Mouse (Mus musculus): Measurements from ENCODE around the gene Insl6. TPM values are rescaled to one million over a fixed set of nuclear protein-coding genes. Genes with fewer than 3 reads are reported as not detected.
A peak's percentile ranks its signal among the peaks of the same experiment; 100 is the strongest.

Insl6 gene
- polyA plus RNA-seq, 1 experiment from 2014 or later = 6.0 TPM

- no peaks in the 10 kb centered on the region for H3K9me3 ChIP-seq
- H3K4me1 ChIP-seq = no peaks in the 10 kb centered on the region
- no peaks in the 10 kb centered on the region for H3K27me3 ChIP-seq (replicated peaks; ENCODE audit: low read depth, poor library complexity, severe bottlenecking)
- WGBS = 89% methylated on average over 6 of the region's 6 CpGs
- no peak overlapping the region for H3K27ac ChIP-seq (replicated peaks)
- DNase-seq (ENCODE audit: low spot score) = no peak
- no peak overlapping the region for H3K4me3 ChIP-seq
- H3K36me3 ChIP-seq (replicated peaks) = no peaks in the 10 kb centered on the region
Measured at GRCm38 (mm10) chr19:29342281-29342680, 17.1 kb upstream of the Insl6 start.

GRCm38 (mm10) chr19:29341029-29341428 is 15.9 kb upstream of the Insl6 start:
- no peaks in the 10 kb centered on the region for H3K4me1 ChIP-seq
- H3K27me3 ChIP-seq (replicated peaks; ENCODE audit: low read depth, poor library complexity, severe bottlenecking) = no peaks in the 10 kb centered on the region
- 85% methylated on average over 4 of the region's 4 CpGs for WGBS
- H3K27ac ChIP-seq (replicated peaks) = no peak overlapping the region
- no peaks in the 10 kb centered on the region for H3K9me3 ChIP-seq
- no peak overlapping the region for H3K4me3 ChIP-seq
- no peaks in the 10 kb centered on the region for H3K36me3 ChIP-seq (replicated peaks)
- DNase-seq (ENCODE audit: low spot score) = no peak

GRCm38 (mm10) chr19:29336624-29337023 is 11.5 kb upstream of the Insl6 start:
- peaks cover 26% of the 10 kb centered on the region for H3K27me3 ChIP-seq (replicated peaks; ENCODE audit: low read depth, poor library complexity, severe bottlenecking)
- DNase-seq (ENCODE audit: low spot score) = no peak
- no peaks in the 10 kb centered on the region for H3K9me3 ChIP-seq
- H3K4me1 ChIP-seq = peaks cover 11% of the 10 kb centered on the region
- 86% methylated on average over 2 of the region's 2 CpGs for WGBS
- H3K36me3 ChIP-seq (replicated peaks) = no peaks in the 10 kb centered on the region
- H3K4me3 ChIP-seq = no peak overlapping the region
- H3K27ac ChIP-seq (replicated peaks) = no peak overlapping the region

- peaks cover 11% of the 10 kb centered on the region for H3K4me1 ChIP-seq
- DNase-seq (ENCODE audit: low spot score) = peak; percentile 74
- peaks cover 26% of the 10 kb centered on the region for H3K27me3 ChIP-seq (replicated peaks; ENCODE audit: low read depth, poor library complexity, severe bottlenecking)
- H3K9me3 ChIP-seq = no peaks in the 10 kb centered on the region
- H3K27ac ChIP-seq (replicated peaks) = peak within 1 kb of the TSS; percentile 79
- peak within 1 kb of the TSS; percentile 58 for H3K4me3 ChIP-seq
- 2% methylated on average over 23 of the region's 23 CpGs for WGBS
- H3K36me3 ChIP-seq (replicated peaks) = no peaks in the 10 kb centered on the region
Measured at GRCm38 (mm10) chr19:29334068-29334745, 9.1 kb upstream of the Insl6 start, which contains the start of gene Rln1. Gene Rln1, minus strand, starts transcription at chr19:29334670.

- Histone ChIP-seq H3K9me3 (no peaks in the 10 kb centered on the region), H3K27me3 (replicated peaks; ENCODE audit: low read depth, poor library complexity, severe bottlenecking) (peaks cover 7% of the 10 kb centered on the region), H3K27ac (replicated peaks) (no peak overlapping the region), H3K36me3 (replicated peaks) (no peaks in the 10 kb centered on the region), H3K4me3 (no peak overlapping the region), H3K4me1 (peaks cover 15% of the 10 kb centered on the region)
- DNase-seq (ENCODE audit: low spot score) = no peak
- WGBS = 85% methylated on average over 13 of the region's 13 CpGs
Measured at GRCm38 (mm10) chr19:29326822-29327552, 1.8 kb upstream of the Insl6 start.

GRCm38 (mm10) chr19:29326396-29326795 is 1.2 kb upstream of the Insl6 start:
- DNase-seq (ENCODE audit: low spot score) = no peak
- Histone ChIP-seq H3K27ac (replicated peaks) (no peak overlapping the region), H3K4me1 (peaks cover 15% of the 10 kb centered on the region), H3K9me3 (no peaks in the 10 kb centered on the region), H3K4me3 (no peak overlapping the region), H3K36me3 (replicated peaks) (no peaks in the 10 kb centered on the region), H3K27me3 (replicated peaks; ENCODE audit: low read depth, poor library complexity, severe bottlenecking) (peaks cover 7% of the 10 kb centered on the region)
- 90% methylated on average over 4 of the region's 4 CpGs for WGBS

GRCm38 (mm10) chr19:29325852-29326180 is 660 bp upstream of the Insl6 start:
- H3K27ac ChIP-seq (replicated peaks) = peak overlapping the region; percentile 8; the same call in 1 of the 2 replicates
- peaks cover 15% of the 10 kb centered on the region for H3K4me1 ChIP-seq
- H3K9me3 ChIP-seq = no peaks in the 10 kb centered on the region
- H3K36me3 ChIP-seq (replicated peaks) = no peaks in the 10 kb centered on the region
- peak overlapping the region; percentile 54 for H3K4me3 ChIP-seq
- peak; percentile 20 for DNase-seq (ENCODE audit: low spot score)
- WGBS = 67% methylated on average over 9 of the region's 9 CpGs
- H3K27me3 ChIP-seq (replicated peaks; ENCODE audit: low read depth, poor library complexity, severe bottlenecking) = peaks cover 7% of the 10 kb centered on the region

GRCm38 (mm10) chr19:29323416-29324049 is 1.6 kb downstream of the Insl6 start:
- no peak overlapping the region for H3K27ac ChIP-seq (replicated peaks)
- H3K27me3 ChIP-seq (replicated peaks; ENCODE audit: low read depth, poor library complexity, severe bottlenecking) = peaks cover 7% of the 10 kb centered on the region
- peaks cover 15% of the 10 kb centered on the region for H3K4me1 ChIP-seq
- no peak for DNase-seq (ENCODE audit: low spot score)
- no peaks in the 10 kb centered on the region for H3K36me3 ChIP-seq (replicated peaks)
- no peak overlapping the region for H3K4me3 ChIP-seq
- no peaks in the 10 kb centered on the region for H3K9me3 ChIP-seq
- WGBS = 71% methylated on average over 8 of the region's 8 CpGs

- no peaks in the 10 kb centered on the region for H3K4me1 ChIP-seq
- no peak overlapping the region for H3K27ac ChIP-seq (replicated peaks)
- H3K36me3 ChIP-seq (replicated peaks) = peaks cover 41% of the 10 kb centered on the region
- 81% methylated on average over 7 of the region's 7 CpGs for WGBS
- peaks cover 9% of the 10 kb centered on the region; the same call in 1 of the 2 replicates for H3K9me3 ChIP-seq
- no peaks in the 10 kb centered on the region for H3K27me3 ChIP-seq (replicated peaks; ENCODE audit: low read depth, poor library complexity, severe bottlenecking)
- H3K4me3 ChIP-seq = no peak overlapping the region
- no peak for DNase-seq (ENCODE audit: low spot score)
Measured at GRCm38 (mm10) chr19:29312661-29313060, 12.5 kb downstream of the Insl6 start.

GRCm38 (mm10) chr19:29311791-29312190 is 13.4 kb downstream of the Insl6 start:
- peaks cover 7% of the 10 kb centered on the region; the same call in 1 of the 2 replicates for H3K9me3 ChIP-seq
- no peaks in the 10 kb centered on the region for H3K4me1 ChIP-seq
- no peak for DNase-seq (ENCODE audit: low spot score)
- WGBS = 93% methylated on average over 8 of the region's 8 CpGs
- no peak overlapping the region for H3K27ac ChIP-seq (replicated peaks)
- H3K36me3 ChIP-seq (replicated peaks) = peaks cover 41% of the 10 kb centered on the region
- no peak overlapping the region for H3K4me3 ChIP-seq
- no peaks in the 10 kb centered on the region for H3K27me3 ChIP-seq (replicated peaks; ENCODE audit: low read depth, poor library complexity, severe bottlenecking)

GRCm38 (mm10) chr19:29308832-29309231 is 16.3 kb downstream of the Insl6 start:
- H3K4me3 ChIP-seq = no peak overlapping the region
- H3K27me3 ChIP-seq (replicated peaks; ENCODE audit: low read depth, poor library complexity, severe bottlenecking) = no peaks in the 10 kb centered on the region
- no peak overlapping the region for H3K27ac ChIP-seq (replicated peaks)
- H3K9me3 ChIP-seq = no peaks in the 10 kb centered on the region
- H3K4me1 ChIP-seq = no peaks in the 10 kb centered on the region
- no peak for DNase-seq (ENCODE audit: low spot score)
- H3K36me3 ChIP-seq (replicated peaks) = peaks cover 39% of the 10 kb centered on the region

GRCm38 (mm10) chr19:29302119-29302518 is 23.0 kb downstream of the Insl6 start:
- WGBS = 82% methylated on average over 2 of the region's 2 CpGs
- H3K27me3 ChIP-seq (replicated peaks; ENCODE audit: low read depth, poor library complexity, severe bottlenecking) = no peaks in the 10 kb centered on the region
- DNase-seq (ENCODE audit: low spot score) = no peak
- H3K4me3 ChIP-seq = no peak overlapping the region
- H3K27ac ChIP-seq (replicated peaks) = no peak overlapping the region
- peaks cover 52% of the 10 kb centered on the region for H3K36me3 ChIP-seq (replicated peaks)
- H3K9me3 ChIP-seq = no peaks in the 10 kb centered on the region
- H3K4me1 ChIP-seq = no peaks in the 10 kb centered on the region

GRCm38 (mm10) chr19:29300919-29301318 is 24.2 kb downstream of the Insl6 start:
- Histone ChIP-seq H3K9me3 (no peaks in the 10 kb centered on the region), H3K27ac (replicated peaks) (no peak overlapping the region), H3K4me1 (no peaks in the 10 kb centered on the region), H3K36me3 (replicated peaks) (peaks cover 57% of the 10 kb centered on the region), H3K27me3 (replicated peaks; ENCODE audit: low read depth, poor library complexity, severe bottlenecking) (no peaks in the 10 kb centered on the region), H3K4me3 (no peak overlapping the region)
- no peak for DNase-seq (ENCODE audit: low spot score)
- 92% methylated on average over 13 of the region's 13 CpGs for WGBS
